16 mouse cellular contexts compared by ENCODE assay signal in the genomic region with DNA sequence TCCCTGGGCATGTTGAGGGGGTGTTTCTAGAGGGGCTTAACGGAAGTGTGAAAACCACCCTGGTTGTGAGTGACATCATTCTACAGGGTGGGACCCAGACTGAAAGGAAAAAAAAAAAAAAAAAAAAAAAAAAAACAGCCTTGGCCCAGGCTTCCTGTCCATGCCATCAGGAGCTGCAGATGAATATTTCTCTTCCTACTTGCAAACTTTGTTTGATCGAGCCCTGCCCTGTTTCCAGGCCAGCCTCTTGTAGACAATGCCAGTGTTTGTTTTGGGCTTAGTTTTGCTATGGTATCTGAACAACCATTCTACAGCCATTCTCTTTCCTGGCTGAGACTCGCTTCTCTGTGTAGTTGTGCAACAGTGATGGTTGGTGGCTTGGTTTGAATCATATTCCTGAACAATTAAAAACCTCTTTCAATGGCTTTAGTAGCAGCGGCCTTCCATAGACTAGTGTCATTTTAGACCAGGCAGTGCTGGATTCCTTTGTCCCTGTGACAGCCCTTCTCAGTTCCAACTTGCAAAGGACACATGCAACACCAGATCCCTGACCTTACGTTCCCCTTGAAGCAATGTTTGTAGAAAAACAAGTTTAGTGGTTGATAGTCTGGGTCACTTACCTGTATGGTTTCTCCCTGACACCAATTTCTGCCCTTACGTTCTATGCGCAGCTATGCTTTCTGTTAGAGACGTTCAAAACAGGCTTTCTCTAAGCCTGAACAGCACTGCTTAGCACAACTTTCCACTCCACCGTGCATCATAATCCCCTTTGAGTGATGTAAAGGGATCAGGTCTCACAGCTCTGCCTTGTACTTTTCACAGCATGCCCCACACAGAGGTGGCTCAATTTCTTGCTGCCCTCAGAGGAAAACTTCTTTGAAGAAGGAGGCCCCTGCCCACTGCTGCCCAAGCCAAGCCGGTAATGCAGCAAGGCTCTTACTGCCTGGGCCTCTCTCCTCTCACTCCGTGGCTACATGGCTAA. TPM values are rescaled to one million over a fixed set of nuclear protein-coding genes. Genes with fewer than 3 reads are reported as not detected.
DNase-seq lines count a peak whose midpoint lies in the region; ATAC-seq and TF ChIP-seq lines count a peak whose summit lies in the region.
"Had no signal": no experiment of that assay in that cellular context is flagged by ENCODE, and none has a peak within 500 bp of the region (broad histone marks: within the 10 kb centered on the region; RNA-seq: fewer than 3 reads in every experiment).

TSS of gene 1700016C15Rik (plus strand) at position 772 of the 982 bp plus-strand sequence.

- no peaks in the 10 kb centered on the region for H3K27me3 ChIP-seq in testis, adult 2 months (ENCODE audit: control insufficient read depth, insufficient read depth, low read length)
- no peaks in the 10 kb centered on the region for H3K27me3 ChIP-seq in embryonic facial prominence, embryonic 14.5 days (replicated peaks; ENCODE audit: control insufficient read depth, insufficient read depth, low read length)
- H3K27me3 ChIP-seq in stomach, postnatal 0 days (ENCODE audit: control insufficient read depth, insufficient read depth, low read length) = no peaks in the 10 kb centered on the region

- peaks cover 8% of the 10 kb centered on the region; the same call in 1 of the 2 replicates for H3K9me3 ChIP-seq in embryonic facial prominence, embryonic 14.5 days (ENCODE audit: control insufficient read depth, low read length)
- H3K9me3 ChIP-seq in stomach, postnatal 0 days (ENCODE audit: control insufficient read depth, low read length) = no peaks in the 10 kb centered on the region

- no peak within 1 kb of the TSS for H3K9ac ChIP-seq in embryonic facial prominence, embryonic 14.5 days (ENCODE audit: low read depth, low read length)
- no peak within 1 kb of the TSS for H3K9ac ChIP-seq in stomach, postnatal 0 days (ENCODE audit: low read length)
- H3K9ac ChIP-seq: hindbrain, embryonic 14.5 days had no signal

- no peak for DNase-seq in testis, postnatal 14 days (ENCODE audit: low spot score)
- DNase-seq in embryonic facial prominence, embryonic 14.5 days (ENCODE audit: low spot score) = peak; percentile 65
- DNase-seq in lung, postnatal 36 days = peak; percentile 71
- DNase-seq in stomach, postnatal 0 days (ENCODE audit: low spot score) = peak; percentile 68
- DNase-seq in layer of hippocampus, adult 18-20 months (ENCODE audit: low spot score in 2 of 2) = no peak
- DNase-seq in layer of hippocampus, adult 11-12 months (ENCODE audit: low spot score) = no peak
- no peak for DNase-seq in ovary, postnatal 10 days (ENCODE audit: low spot score)
- DNase-seq: cerebellum, postnatal 14 days; kidney, postnatal 10 days; liver; thymus, postnatal 25 days had no signal

- no peaks in the 10 kb centered on the region for H3K4me1 ChIP-seq in testis, adult 2 months (ENCODE audit: control insufficient read depth, insufficient read depth, low read length)
- no peaks in the 10 kb centered on the region for H3K4me1 ChIP-seq in embryonic facial prominence, embryonic 14.5 days (ENCODE audit: control insufficient read depth, insufficient read depth, low read length)
- 0 out of 2 replicates have a peak, but pooled peaks cover 2% of the 10 kb centered on the region for H3K4me1 ChIP-seq in stomach, postnatal 0 days (replicated peaks; ENCODE audit: control insufficient read depth, insufficient read depth)

- no peak for TF ChIP-seq CTCF in testis, adult 2 months (IDR thresholded peaks at IDR 0.05; ENCODE audit: control insufficient read depth, insufficient read depth, insufficient replicate concordance, low read depth, low read length)
- TF ChIP-seq CTCF in stomach, postnatal 0 days (IDR thresholded peaks at IDR 0.05; ENCODE audit: low read depth) = no peak

- no peaks in the 10 kb centered on the region for H3K36me3 ChIP-seq in testis, adult 2 months (ENCODE audit: control insufficient read depth, insufficient read depth, low read length)
- H3K36me3 ChIP-seq in embryonic facial prominence, embryonic 14.5 days (ENCODE audit: control insufficient read depth, insufficient read depth, low read length) = no peaks in the 10 kb centered on the region
- H3K36me3 ChIP-seq in stomach, postnatal 0 days (ENCODE audit: control insufficient read depth, insufficient read depth, low read length) = no peaks in the 10 kb centered on the region

- H3K4me3 ChIP-seq in testis, adult 2 months (ENCODE audit: control insufficient read depth, low read depth, low read length) = peak within 1 kb of the TSS; percentile 71
- no peak within 1 kb of the TSS for H3K4me3 ChIP-seq in embryonic facial prominence, embryonic 14.5 days (ENCODE audit: low read depth, low read length)
- H3K4me3 ChIP-seq in stomach, postnatal 0 days (ENCODE audit: low read depth, low read length) = no peak within 1 kb of the TSS

- ATAC-seq in embryonic facial prominence, embryonic 14.5 days (ENCODE audit: low read depth) = peak; percentile 88
- ATAC-seq in stomach, postnatal 0 days (ENCODE audit: low FRiP score, low TSS enrichment) = peak; percentile 91

- TF ChIP-seq POLR2A in testis, adult 2 months (IDR thresholded peaks at IDR 0.05; ENCODE audit: control insufficient read depth, low read depth, low read length) = no peak

- no peak within 1 kb of the TSS for H3K4me2 ChIP-seq in embryonic facial prominence, embryonic 14.5 days (ENCODE audit: low read depth, low read length)
- H3K4me2 ChIP-seq in stomach, postnatal 0 days (replicated peaks; ENCODE audit: low read depth) = no peak within 1 kb of the TSS
- H3K4me2 ChIP-seq: hindbrain, embryonic 14.5 days had no signal

- no peak for TF ChIP-seq EP300 in stomach, postnatal 0 days (optimal IDR thresholded peaks at IDR 0.05)

- H3K27ac ChIP-seq in testis, adult 2 months (ENCODE audit: control insufficient read depth, insufficient read depth, low read depth, low read length) = peak within 1 kb of the TSS; percentile 3; the same call in 1 of the 2 replicates
- 0 out of 2 replicates have a peak within 1 kb of the TSS, but pooled peaks have one; percentile 5 for H3K27ac ChIP-seq in embryonic facial prominence, embryonic 14.5 days (replicated peaks; ENCODE audit: low read depth, low read length)
- H3K27ac ChIP-seq in stomach, postnatal 0 days (replicated peaks) = peak within 1 kb of the TSS; percentile 82
- H3K27ac ChIP-seq: hindbrain, embryonic 14.5 days had no signal

- WGBS in embryonic facial prominence, embryonic 14.5 days = 59% methylated on average over 11 of the region's 11 CpGs
- 52% methylated on average over 11 of the region's 11 CpGs for WGBS in stomach, postnatal 0 days

RNA-seq across cellular contexts. Expression of gene 1700016C15Rik, which starts in this region (rescaled TPM):
- 107 and 116 TPM in 2 replicates for polyA plus RNA-seq in testis, adult 2 months (2012; rRNA removed)
- polyA plus RNA-seq in embryonic facial prominence, embryonic 14.5 days (2014; fragmentation: Nextera tagmentation; extraction: Ambion mirVana) = 0.24 TPM in 1 of 2 replicates, not detected in the other
- polyA plus RNA-seq in stomach, postnatal 0 days (2015; fragmentation: Nextera tagmentation; extraction: Ambion mirVana) = 0.17 TPM in 1 of 2 replicates, not detected in the other
- not detected for total RNA-seq in layer of hippocampus, adult 18-20 months (2021)
- total RNA-seq: neutrophil, adult 5-6 weeks had no signal
- polyA plus RNA-seq: heart, embryonic 14.5 days; hindbrain, embryonic 14.5 days; spleen, adult 2 months had no signal

Comparison
In these comparisons a context has a peak if more than half of its experiments do, and no peak if none do; other contexts are left out.
1. RNA of gene 1700016C15Rik (polyA plus RNA-seq): 107 to 116 TPM in testis, adult 2 months; 0.24 TPM in embryonic facial prominence, embryonic 14.5 days and 0.17 TPM in stomach, postnatal 0 days; every median in the first group is over 10 times any median in the second.
2. Peak in DNase-seq, ATAC-seq and H3K27ac ChIP-seq in embryonic facial prominence, embryonic 14.5 days; RNA of the gene not detected or under 1 TPM.
3. Peak in DNase-seq, ATAC-seq and H3K27ac ChIP-seq in stomach, postnatal 0 days; RNA of the gene not detected or under 1 TPM.
4. H3K27ac ChIP-seq: peak in every context shown above with its lines; median percentile 82 in stomach, postnatal 0 days; 5 in embryonic facial prominence, embryonic 14.5 days; 3 in testis, adult 2 months.